Mouse (Mus musculus): ENCODE data around the gene Nup214. TPM values are rescaled to one million over a fixed set of nuclear protein-coding genes. Genes with fewer than 3 reads are reported as not detected.

Gene Nup214
- polyA plus RNA-seq (2012; rRNA removed), result 24.0 and 24.7 TPM in 2 replicates

GRCm38 (mm10) chr2:31974141-31974808, at the start of gene Nup214:
Gene Nup214 (plus strand): TSS chr2:31974436.

GRCm38 (mm10) chr2:31950058-31950871, 24.0 kb upstream of the Nup214 start, which contains the start of gene Aif1l:
Gene Aif1l (plus strand): TSS chr2:31950139.

GRCm38 (mm10) chr2:32084111-32084871, 110.1 kb downstream of the Nup214 start, which contains the start of gene Fam78a:
Gene Fam78a (minus strand): TSS chr2:32084857.

GRCm38 (mm10) chr2:32095351-32096121, 121.3 kb downstream of the Nup214 start, which contains the start of gene Plpp7:
Gene Plpp7 (plus strand): TSS chr2:32095528.

Other genes with a start within 250 kb of the Nup214 start
- gene Qrfp, start 163.9 kb upstream of the Nup214 start, polyA plus RNA-seq (2012; rRNA removed), result 0.08 TPM in 1 of 2 replicates, not detected in the other
- 0.65 and 0.77 TPM in 2 replicates for gene Fibcd1, start 128.4 kb upstream of the Nup214 start, polyA plus RNA-seq (2012; rRNA removed)
- gene Lamc3, start 87.1 kb upstream of the Nup214 start, polyA plus RNA-seq (2012; rRNA removed), result 4.0 and 4.7 TPM in 2 replicates
- gene Aif1l, start 24.3 kb upstream of the Nup214 start, polyA plus RNA-seq (2012; rRNA removed), result 0.64 and 1.6 TPM in 2 replicates
- 1.7 and 3.7 TPM in 2 replicates for gene Fam78a, start 110.4 kb downstream of the Nup214 start, polyA plus RNA-seq (2012; rRNA removed)
- gene Plpp7, start 121.1 kb downstream of the Nup214 start, polyA plus RNA-seq (2012; rRNA removed), result 5.9 and 6.0 TPM in 2 replicates
- gene Prrc2b, start 176.6 kb downstream of the Nup214 start, polyA plus RNA-seq (2012; rRNA removed), result 30.0 and 32.7 TPM in 2 replicates